Mouse (Mus musculus) thymus, adult 2 months (tissue): ENCODE measurements around the gene Cltb. TPM values are rescaled to one million over a fixed set of nuclear protein-coding genes. Genes with fewer than 3 reads are reported as not detected.

Experiments
- DNase-seq: peaks from one replicate; pipeline ENCODE4 v3.0.0; 2021
- H3K27ac ChIP-seq: fragments of 200-500 bp; 2 replicates; pipeline ENCODE4 v1.5.1; 2012; ENCODE audit warnings: low read length, control low read depth; ENCODE audit not compliant: control insufficient read depth, insufficient read depth
- H3K27me3 ChIP-seq: fragments of 200-500 bp; 2 replicates; pipeline ENCODE4 v1.6.1; 2012; ENCODE audit warnings: mild to moderate bottlenecking, low read length, moderate library complexity, mixed read lengths; ENCODE audit not compliant: control insufficient read depth, insufficient read depth
- H3K36me3 ChIP-seq: fragments of 200-500 bp; 2 replicates; pipeline ENCODE4 v1.6.1; 2012; ENCODE audit warnings: mild to moderate bottlenecking, low read length, moderate library complexity; ENCODE audit not compliant: control insufficient read depth, insufficient read depth
- H3K4me1 ChIP-seq: fragments of 200-500 bp; replicated peaks from 2 replicates; pipeline ENCODE4 v1.6.1; 2012; ENCODE audit warnings: low read length; ENCODE audit not compliant: control insufficient read depth, insufficient read depth
- H3K4me3 ChIP-seq: fragments of 200-500 bp; 2 replicates; pipeline ENCODE4 v1.5.1; 2012; ENCODE audit warnings: mild to moderate bottlenecking, low read length, control low read depth, moderate library complexity; ENCODE audit not compliant: control insufficient read depth, insufficient read depth
- CTCF ChIP-seq: fragments of 200-500 bp; IDR thresholded peaks from 2 replicates; pipeline ENCODE4 v1.5.1; 2012; ENCODE audit warnings: mild to moderate bottlenecking, control low read depth, low read length, moderate library complexity, borderline replicate concordance; ENCODE audit not compliant: control insufficient read depth, poor library complexity, insufficient read depth; ENCODE audit errors: extremely low read depth
- POLR2A ChIP-seq: fragments of 200-500 bp; IDR thresholded peaks from 2 replicates; pipeline ENCODE4 v1.6.1; 2012; ENCODE audit warnings: mild to moderate bottlenecking, low read length, control low read depth, moderate library complexity; ENCODE audit not compliant: control insufficient read depth, poor library complexity, insufficient read depth; ENCODE audit errors: extremely low read depth
- WGBS: fragments of 180-500 bp; shearing (Covaris S2); methylation state at CpG from one replicate; pipeline ENCODE4 v1.1.7; 2018; 5-methylcytosine and 5-hydroxymethylcytosine counted together
- polyA plus RNA-seq: library from polyadenylated mRNA; depleted of rRNA; stranded (reverse); fragments of >200 nt; gene quantifications from 2 replicates; pipeline ENCODE4 v1.2.3, GENCODE M21; 2012; rRNA removed

The Cltb gene
- polyA plus RNA-seq, result 42.2 and 44.6 TPM in 2 replicates

DNA sequence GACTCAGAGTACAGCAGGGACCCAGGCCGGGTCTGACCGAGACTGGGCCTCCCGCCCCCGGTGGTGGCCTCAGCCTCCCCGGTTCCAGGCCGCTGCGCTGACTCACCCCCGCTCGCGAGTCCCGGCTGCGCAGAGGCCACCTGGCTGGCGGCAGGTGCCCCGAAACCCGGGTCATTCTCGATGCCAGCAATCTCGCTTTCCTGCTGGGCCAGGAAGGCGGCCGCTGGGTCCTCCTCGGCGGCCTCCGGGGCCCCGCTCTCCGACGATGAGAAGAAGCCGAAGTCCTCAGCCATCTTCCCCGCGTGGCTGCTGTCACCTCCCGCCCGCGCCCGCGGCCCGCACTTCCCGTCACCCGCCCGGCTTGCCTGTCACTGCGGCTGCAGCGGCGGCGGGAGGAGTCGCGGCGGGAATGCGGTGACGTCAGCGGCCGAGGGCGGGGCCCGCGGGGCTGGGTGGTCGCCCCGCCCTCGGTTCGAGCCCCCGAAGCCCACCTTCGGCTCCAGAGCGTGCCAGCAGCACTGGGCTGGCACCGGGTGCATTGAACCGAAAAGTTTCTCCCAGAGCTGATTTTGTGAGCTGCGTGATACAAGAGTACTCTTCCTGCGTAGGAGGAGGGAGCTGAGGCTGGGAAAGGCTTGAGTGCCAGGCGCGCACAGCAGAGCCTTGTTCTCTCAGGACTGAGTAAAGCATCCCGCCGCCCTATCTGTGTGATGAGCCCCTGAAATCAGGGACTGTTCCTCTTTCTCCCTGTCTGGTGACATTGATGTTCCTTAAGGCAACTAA lies at the start of gene Cltb:
Gene Cltb, minus strand, starts transcription at position 373 of the 783 bp plus-strand sequence.
- no peaks in the 10 kb centered on the region for H3K36me3 ChIP-seq
- WGBS, result 1% methylated on average over 66 of the region's 66 CpGs
- peak within 1 kb of the TSS; percentile 60 for H3K4me3 ChIP-seq
- no peak within 1 kb of the TSS for H3K27ac ChIP-seq
- peak; percentile 88 for DNase-seq
- H3K27me3 ChIP-seq, result no peaks in the 10 kb centered on the region
- TF ChIP-seq CTCF (no peak), POLR2A (no peak)
- peaks cover 7% of the 10 kb centered on the region; the same call in 1 of the 2 replicates for H3K4me1 ChIP-seq

DNA sequence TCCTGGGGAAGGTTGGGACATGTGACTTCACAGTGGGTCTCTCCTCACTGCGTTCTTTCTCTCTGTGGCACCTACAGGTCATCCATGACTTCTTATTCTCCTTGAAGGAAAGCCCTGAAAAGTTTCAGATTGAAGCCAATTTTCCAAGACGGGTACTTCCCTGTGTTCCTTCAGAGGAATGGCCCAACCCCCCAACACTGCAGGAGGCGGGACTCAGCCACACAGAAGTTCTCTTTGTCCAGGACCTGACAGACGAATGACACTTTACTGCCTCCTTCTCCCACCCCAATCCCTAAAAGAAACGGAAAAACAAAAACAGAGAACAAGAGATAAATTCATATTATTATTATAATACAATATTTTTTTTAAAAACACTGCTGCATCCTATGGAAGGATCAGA lies 49.7 kb upstream of the Cltb start:
- 94% methylated on average over 5 of the region's 5 CpGs for WGBS
- Histone ChIP-seq H3K4me1 (0 out of 2 replicates have a peak, but pooled peaks cover 2% of the 10 kb centered on the region), H3K27me3 (no peaks in the 10 kb centered on the region), H3K36me3 (peaks cover 43% of the 10 kb centered on the region), H3K4me3 (no peak overlapping the region), H3K27ac (no peak overlapping the region)
- no peak for TF ChIP-seq POLR2A
- no peak for TF ChIP-seq CTCF
- DNase-seq, result no peak

DNA sequence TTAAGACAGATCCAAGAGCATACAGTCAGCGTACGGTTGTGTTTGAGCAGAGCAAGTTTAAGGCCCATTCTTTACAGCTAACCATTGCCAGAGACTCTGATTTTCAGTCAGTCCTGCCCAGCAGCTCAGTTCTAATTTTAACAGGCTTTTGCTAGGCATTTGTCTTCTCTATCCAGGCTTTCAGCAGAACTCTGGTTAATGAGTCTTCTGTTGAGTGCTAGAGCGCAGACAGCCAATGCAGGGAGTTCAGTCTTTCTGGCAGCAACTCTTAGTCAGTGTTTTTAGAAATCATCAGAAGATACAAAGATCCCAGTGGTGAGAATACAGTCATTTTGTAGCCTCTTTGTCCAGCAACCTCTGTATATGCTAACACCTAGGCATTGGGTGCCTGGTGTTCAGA lies 39.3 kb upstream of the Cltb start:
- WGBS, result over 99% methylated on average over 3 of the region's 3 CpGs
- no peak for TF ChIP-seq POLR2A
- no peak for TF ChIP-seq CTCF
- Histone ChIP-seq H3K36me3 (peaks cover 78% of the 10 kb centered on the region), H3K4me1 (no peaks in the 10 kb centered on the region), H3K27me3 (no peaks in the 10 kb centered on the region), H3K4me3 (no peak overlapping the region), H3K27ac (no peak overlapping the region)
- DNase-seq, result no peak

DNA sequence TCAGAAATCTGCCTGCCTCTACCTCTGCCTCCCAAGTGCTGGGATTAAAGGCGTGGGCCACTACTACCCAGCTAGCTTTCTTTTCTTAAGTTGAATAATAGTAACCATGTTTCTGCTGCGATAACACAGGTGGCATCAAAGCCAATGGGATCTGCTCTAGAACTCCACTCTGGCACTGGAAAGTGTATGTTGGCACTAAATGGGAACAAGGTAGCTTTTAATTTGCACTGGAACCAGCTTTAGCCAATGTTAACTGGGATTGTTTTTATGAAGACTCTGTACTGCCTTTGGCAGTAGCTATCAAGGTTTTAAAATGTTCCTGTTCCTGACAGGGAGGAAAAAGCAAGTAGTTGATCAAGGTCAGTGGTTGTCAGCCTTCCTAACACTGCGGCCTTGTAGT lies 23.9 kb upstream of the Cltb start:
- WGBS, result 96% methylated on average over 3 of the region's 3 CpGs

DNA sequence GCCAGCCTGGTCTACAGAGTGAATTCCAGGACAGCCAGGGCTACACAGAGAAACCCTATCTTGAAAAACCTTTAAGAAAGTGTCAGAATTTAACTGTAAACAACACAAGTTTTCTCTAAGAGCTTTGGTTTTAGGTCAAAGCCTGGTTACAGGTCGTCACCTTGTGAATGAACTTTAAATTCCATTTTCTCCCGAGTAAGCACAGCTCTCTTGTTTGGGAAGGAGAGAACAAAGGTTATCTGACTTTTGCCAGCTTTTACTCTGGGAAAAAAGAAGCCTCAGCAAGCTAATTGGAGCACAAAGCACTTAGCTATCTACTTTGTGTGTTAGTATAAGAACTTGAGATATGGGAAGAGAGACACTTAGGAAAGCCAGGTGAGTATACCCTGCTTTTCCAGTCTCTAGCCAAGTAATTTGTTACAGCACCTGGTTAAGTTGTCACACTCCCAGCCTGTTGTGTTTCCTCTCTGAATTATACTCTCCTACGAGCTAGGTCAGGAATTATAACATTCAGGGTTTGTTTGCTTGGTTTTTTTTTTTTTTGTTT lies 21.7 kb upstream of the Cltb start:
- 88% methylated on average over 3 of the region's 3 CpGs for WGBS
- H3K27ac ChIP-seq, result no peak overlapping the region
- TF ChIP-seq POLR2A, result no peak

More for the DNA sequence above, 23.9 kb upstream of the Cltb start:
- no peak for TF ChIP-seq POLR2A
- no peak for TF ChIP-seq CTCF
- Histone ChIP-seq H3K27me3 (no peaks in the 10 kb centered on the region), H3K4me1 (no peaks in the 10 kb centered on the region), H3K4me3 (no peak overlapping the region), H3K27ac (no peak overlapping the region), H3K36me3 (peaks cover 28% of the 10 kb centered on the region)
- DNase-seq, result no peak

DNA sequence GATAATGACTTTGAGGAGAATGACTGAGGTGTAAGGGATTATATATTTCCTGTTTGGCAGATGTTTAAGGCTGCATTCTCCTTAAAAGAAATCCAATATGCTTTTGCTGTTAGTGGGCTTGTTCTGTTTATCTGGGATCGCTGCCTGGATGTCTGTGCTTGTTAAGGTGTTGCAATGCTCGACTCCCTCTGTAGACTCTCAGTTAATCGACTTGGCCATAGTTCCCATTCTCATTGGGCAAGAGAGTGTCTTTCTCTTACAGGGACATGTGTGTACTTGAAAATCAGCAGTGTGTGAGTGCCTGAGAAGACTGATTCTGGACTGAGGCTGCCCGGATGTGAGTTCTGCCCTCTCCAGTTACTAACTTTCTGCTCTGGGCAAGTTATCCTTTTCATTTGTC lies 18.0 kb upstream of the Cltb start:
- no peak for TF ChIP-seq CTCF
- Histone ChIP-seq H3K4me1 (no peaks in the 10 kb centered on the region), H3K4me3 (no peak overlapping the region), H3K27me3 (no peaks in the 10 kb centered on the region), H3K27ac (no peak overlapping the region), H3K36me3 (0 out of 2 replicates have a peak, but pooled peaks cover 8% of the 10 kb centered on the region)
- 90% methylated on average over 4 of the region's 4 CpGs for WGBS
- no peak for DNase-seq

More for the DNA sequence above, 21.7 kb upstream of the Cltb start:
- Histone ChIP-seq H3K27me3 (no peaks in the 10 kb centered on the region), H3K36me3 (peaks cover 9% of the 10 kb centered on the region), H3K4me3 (no peak overlapping the region), H3K4me1 (no peaks in the 10 kb centered on the region)
- DNase-seq, result no peak

DNA sequence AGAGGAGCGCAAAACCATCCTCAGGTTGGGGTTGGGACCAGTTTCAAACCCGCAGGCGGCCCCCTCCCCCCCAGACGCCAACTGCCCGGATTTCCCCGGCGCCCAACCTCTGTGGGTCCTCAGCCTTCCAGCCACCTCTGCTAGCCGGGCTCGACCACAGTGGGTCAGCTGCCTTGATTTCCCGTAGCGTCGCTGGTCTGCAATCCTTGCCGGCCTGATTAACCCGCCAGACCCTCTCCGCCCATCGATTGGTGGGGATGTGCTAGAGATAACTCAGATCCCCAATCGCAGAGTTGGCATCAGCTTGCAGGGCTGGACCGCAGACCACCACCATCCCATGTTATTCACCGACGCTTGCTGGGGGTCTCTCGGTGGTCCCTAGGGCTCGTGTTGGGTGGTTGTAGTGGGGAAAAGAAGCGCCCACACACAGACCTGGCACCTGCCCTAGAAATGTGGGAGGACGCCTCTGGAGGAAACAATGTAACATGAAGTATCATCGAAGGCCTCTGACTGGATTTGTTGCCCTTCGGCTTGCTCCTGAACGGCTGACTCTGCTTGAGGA lies 10.9 kb upstream of the Cltb start:
- TF ChIP-seq POLR2A (no peak; the same call in 1 of the 2 replicates), CTCF (no peak)
- 1% methylated on average over 27 of the region's 27 CpGs for WGBS
- Histone ChIP-seq H3K36me3 (no peaks in the 10 kb centered on the region), H3K4me3 (peak overlapping the region; percentile 87), H3K4me1 (peaks cover 7% of the 10 kb centered on the region), H3K27me3 (no peaks in the 10 kb centered on the region), H3K27ac (peak overlapping the region; percentile 25; the same call in 1 of the 2 replicates)
- no peak for DNase-seq
